Mouse (Mus musculus): ENCODE measurements around the gene Zfp28. TPM values are rescaled to one million over a fixed set of nuclear protein-coding genes. Genes with fewer than 3 reads are reported as not detected.

Zfp28 gene
- 1 to 10 TPM in 1 of 2 experiments, under 1 TPM in 1; 0.37 to 4.0 TPM for polyA plus RNA-seq (2012; fragmentation: generic; extraction: Trizol)

DNA sequence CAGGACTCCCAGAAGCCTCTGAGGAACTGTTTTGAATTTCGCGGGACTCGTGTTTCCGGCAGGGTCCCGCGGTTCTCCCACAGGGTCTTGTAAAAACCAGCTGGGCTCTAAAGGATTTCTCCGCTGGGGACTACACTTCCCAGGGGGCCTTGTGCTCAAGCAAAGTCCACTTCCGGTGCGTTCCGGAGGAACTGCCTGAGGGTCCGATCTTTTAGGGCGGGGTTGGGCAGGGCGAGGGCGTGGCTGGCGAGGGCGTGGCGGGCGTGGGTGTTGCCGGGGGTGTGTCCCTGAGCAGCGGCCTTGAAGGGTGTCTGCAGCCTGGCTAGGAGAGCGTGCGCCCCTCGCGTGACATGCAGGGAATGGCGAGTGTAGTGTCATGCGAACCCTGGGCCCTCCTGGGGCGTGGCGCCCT, at the start of gene Zfp28:
Zfp28 (plus strand) TSS at position 252 of the 412 bp plus-strand sequence.

GRCm38 (mm10) chr7:6343501-6344071, 39.5 kb upstream of the Zfp28 start, which contains the start of gene Gm3854:
Gene Gm3854 (plus strand): TSS chr7:6343759.

DNA sequence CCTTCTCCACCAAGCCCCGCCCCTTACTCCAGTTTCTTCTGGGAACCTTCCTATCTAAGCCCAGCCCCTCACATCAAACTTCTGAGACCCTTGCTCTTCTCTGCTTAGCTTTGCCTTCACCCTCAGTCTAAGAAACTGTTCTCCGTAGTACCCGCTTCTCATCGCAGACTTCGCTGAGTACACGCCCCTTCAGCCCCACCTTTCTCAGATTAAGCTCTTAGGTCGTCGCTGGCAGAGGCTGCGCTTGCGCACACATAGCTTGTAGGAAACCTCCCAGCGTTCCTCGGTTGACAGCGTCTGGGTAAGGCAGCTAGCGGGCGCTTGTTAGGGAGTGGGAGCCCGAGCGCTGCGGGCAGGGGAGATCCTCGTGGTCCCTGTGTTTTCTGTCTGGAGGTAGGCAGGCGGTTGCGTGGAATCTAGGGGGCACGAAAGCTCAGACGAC, 20.0 kb upstream of the Zfp28 start, which contains the start of gene Zfp78:
Zfp78 (plus strand) TSS at position 234 of the 442 bp plus-strand sequence.

GRCm38 (mm10) chr7:6397996-6398975, 15.2 kb downstream of the Zfp28 start, which contains the start of gene Smim17:
Gene Smim17 (plus strand): TSS chr7:6398715.

DNA sequence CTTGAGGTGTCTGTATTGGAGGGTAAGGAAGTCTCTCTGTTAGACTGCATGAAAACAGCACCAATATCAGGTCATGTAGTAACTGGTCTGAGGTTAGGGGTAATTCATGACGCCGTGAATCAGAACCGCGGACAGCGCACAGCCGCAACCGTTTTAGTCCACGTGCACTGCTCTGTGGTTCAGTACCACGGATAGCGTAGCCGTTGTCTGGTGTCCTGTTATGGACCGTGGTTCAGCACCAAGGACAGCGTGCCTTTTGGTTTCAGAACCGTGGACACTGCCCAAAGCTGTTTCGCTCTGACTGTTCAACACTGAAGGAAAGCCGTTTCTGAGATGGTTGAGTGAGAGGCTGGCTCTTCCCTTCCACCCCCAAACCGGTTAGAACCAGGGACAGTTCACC, 26.9 kb downstream of the Zfp28 start, which contains the start of gene Gm20715:
Gm20715 (plus strand) TSS at position 235 of the 400 bp plus-strand sequence.

GRCm38 (mm10) chr7:6438388-6438787, 55.3 kb downstream of the Zfp28 start, which contains the start of gene Olfr1344:
Gene Olfr1344 (plus strand): TSS chr7:6438688.

Other genes with a start within 250 kb of the Zfp28 start
- gene Zfp787, start 227.3 kb upstream of the Zfp28 start, polyA plus RNA-seq (2012; fragmentation: generic; extraction: Trizol) = 10 to 100 TPM; 26.5 to 32.4 TPM
- gene Zfp444, start 211.1 kb upstream of the Zfp28 start, polyA plus RNA-seq (2012; fragmentation: generic; extraction: Trizol) = 10 to 100 TPM; 34.7 to 36.0 TPM
- not detected for gene Galp, start 186.2 kb upstream of the Zfp28 start, polyA plus RNA-seq (2012; fragmentation: generic; extraction: Trizol)
- gene Zscan5b, start 161.0 kb upstream of the Zfp28 start, polyA plus RNA-seq (2012; fragmentation: generic; extraction: Trizol) = not detected
- not detected for gene Epp13, start 130.6 kb upstream of the Zfp28 start, polyA plus RNA-seq (2012; fragmentation: generic; extraction: Trizol)
- gene Zfp667, start 96.7 kb upstream of the Zfp28 start, polyA plus RNA-seq (2012; fragmentation: generic; extraction: Trizol) = 1 to 10 TPM in 1 of 2 experiments, under 1 TPM in 1; 0.18 to 1.0 TPM
- under 1 TPM in 1 of 2 experiments, not detected in 1; 0.04 TPM for gene Zfp583, start 52.0 kb upstream of the Zfp28 start, polyA plus RNA-seq (2012; fragmentation: generic; extraction: Trizol)
- not detected for gene Gm3854, start 39.5 kb upstream of the Zfp28 start, polyA plus RNA-seq (2012; fragmentation: generic; extraction: Trizol)
- gene Zfp78, start 20.0 kb upstream of the Zfp28 start, polyA plus RNA-seq (2012; fragmentation: generic; extraction: Trizol) = under 1 TPM; 0.05 to 0.53 TPM
- under 1 TPM in 1 of 2 experiments, not detected in 1; 0.06 TPM for gene Smim17, start 15.4 kb downstream of the Zfp28 start, polyA plus RNA-seq (2012; fragmentation: generic; extraction: Trizol)
- gene Gm20715, start 27.0 kb downstream of the Zfp28 start, polyA plus RNA-seq (2012; fragmentation: generic; extraction: Trizol) = under 1 TPM in 1 of 2 experiments, not detected in 1; 0.01 TPM
- gene Olfr1344, start 55.4 kb downstream of the Zfp28 start, polyA plus RNA-seq (2012; fragmentation: generic; extraction: Trizol) = not detected
- not detected for gene Olfr1336, start 72.9 kb downstream of the Zfp28 start, polyA plus RNA-seq (2012; fragmentation: generic; extraction: Trizol)
- not detected for gene Olfr1346, start 83.8 kb downstream of the Zfp28 start, polyA plus RNA-seq (2012; fragmentation: generic; extraction: Trizol)
- not detected for gene Olfr5, start 103.6 kb downstream of the Zfp28 start, polyA plus RNA-seq (2012; fragmentation: generic; extraction: Trizol)
- not detected for gene Olfr1347, start 116.5 kb downstream of the Zfp28 start, polyA plus RNA-seq (2012; fragmentation: generic; extraction: Trizol)
- gene Olfr1348, start 125.5 kb downstream of the Zfp28 start, polyA plus RNA-seq (2012; fragmentation: generic; extraction: Trizol) = not detected
- under 1 TPM in 1 of 2 experiments, not detected in 1; 0.02 TPM for gene Olfr1349, start 139.7 kb downstream of the Zfp28 start, polyA plus RNA-seq (2012; fragmentation: generic; extraction: Trizol)
- gene Olfr1350, start 181.5 kb downstream of the Zfp28 start, polyA plus RNA-seq (2012; fragmentation: generic; extraction: Trizol) = not detected

All from C3H10T1/2 (cell line).